Mouse (Mus musculus) megakaryocyte, embryonic 14.5 days (primary cell): ENCODE data around the gene Polr1e. TPM values are rescaled to one million over a fixed set of nuclear protein-coding genes. Genes with fewer than 3 reads are reported as not detected.
A peak's percentile ranks its signal among the peaks of the same experiment; 100 is the strongest.

ENCODE experiments used
- H3K27me3 ChIP-seq: replicated peaks from 2 replicates; pipeline ENCODE3; 2012; ENCODE audit warnings: inconsistent platforms
- H3K36me3 ChIP-seq: replicated peaks from 2 replicates; pipeline ENCODE3; 2012; ENCODE audit warnings: low read length, inconsistent platforms, mixed read lengths
- H3K4me1 ChIP-seq: 2 replicates; pipeline ENCODE4 v1.6.1; 2012; ENCODE audit warnings: inconsistent platforms
- H3K4me3 ChIP-seq: replicated peaks from 2 replicates; pipeline ENCODE3; 2012; ENCODE audit warnings: moderate library complexity, mild to moderate bottlenecking, inconsistent platforms
- H3K9me3 ChIP-seq: 2 replicates; pipeline ENCODE4 v1.6.1; 2012; ENCODE audit warnings: inconsistent platforms
- FLI1 ChIP-seq: IDR thresholded peaks from 2 replicates; pipeline ENCODE4 v1.6.1; 2012; ENCODE audit warnings: low read length, inconsistent platforms, mixed read lengths
- GATA1 ChIP-seq: IDR thresholded peaks from 3 replicates; pipeline ENCODE4 v1.6.1; 2012; ENCODE audit warnings: mixed read lengths, low read length, inconsistent platforms, borderline replicate concordance
- polyA plus RNA-seq: library from polyadenylated mRNA; stranded (reverse); fragments of >175 nt; gene quantifications from 2 replicates; pipeline ENCODE4 v1.2.3, GENCODE M21; 2012; ENCODE audit warnings: low replicate concordance; ENCODE audit not compliant: insufficient read depth

The Polr1e gene
- polyA plus RNA-seq, 1 experiment: 2.7 TPM

DNA sequence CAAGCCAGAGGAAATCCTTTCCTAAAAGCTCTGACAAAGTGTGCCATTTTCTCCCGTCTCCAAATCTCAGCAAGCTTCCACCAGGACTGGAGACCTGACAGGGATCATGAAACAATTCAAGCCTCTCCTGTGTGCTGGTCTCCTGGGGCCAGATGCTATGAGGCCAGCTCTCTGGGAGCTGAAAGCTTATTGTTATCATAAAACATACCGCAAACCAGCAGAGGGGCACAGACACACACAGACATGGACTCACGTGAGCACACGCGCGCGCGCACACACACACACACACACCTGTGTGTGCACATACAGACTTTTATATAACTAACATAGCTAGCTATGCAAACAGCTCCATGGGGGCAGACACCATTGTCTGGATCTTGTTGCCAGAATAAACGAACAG, 64.6 kb downstream of the Polr1e start:
- no peak overlapping the region for H3K4me3 ChIP-seq
- no peaks in the 10 kb centered on the region for H3K36me3 ChIP-seq
- peaks cover 23% of the 10 kb centered on the region for H3K4me1 ChIP-seq
- TF ChIP-seq GATA1 (no peak), FLI1 (no peak)
- peaks cover 25% of the 10 kb centered on the region for H3K27me3 ChIP-seq
- H3K9me3 ChIP-seq: peaks cover 8% of the 10 kb centered on the region

DNA sequence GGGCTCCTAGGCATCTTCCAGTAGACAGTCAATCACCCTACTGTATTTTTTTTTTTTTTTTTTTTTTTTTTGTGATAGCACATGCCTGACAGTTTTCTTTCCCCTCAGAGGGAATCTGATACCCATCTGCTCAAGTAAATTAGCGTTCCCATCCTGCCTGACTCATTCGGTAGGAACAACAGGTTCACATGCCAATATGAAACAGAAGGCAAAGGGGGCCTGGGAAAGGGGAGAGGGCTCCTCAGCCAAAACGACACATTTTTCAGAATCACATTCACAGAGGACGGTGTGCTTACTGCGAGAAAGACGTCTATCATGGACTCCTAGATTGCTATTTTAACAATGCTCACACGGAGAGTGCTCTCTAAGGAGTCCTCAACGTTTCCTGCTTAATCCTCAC, 65.1 kb downstream of the Polr1e start:
- Histone ChIP-seq H3K27me3 (peaks cover 25% of the 10 kb centered on the region), H3K9me3 (peaks cover 6% of the 10 kb centered on the region), H3K36me3 (no peaks in the 10 kb centered on the region), H3K4me3 (peak overlapping the region; percentile 70), H3K4me1 (peaks cover 23% of the 10 kb centered on the region)
- TF ChIP-seq GATA1 (no peak), FLI1 (no peak)

DNA sequence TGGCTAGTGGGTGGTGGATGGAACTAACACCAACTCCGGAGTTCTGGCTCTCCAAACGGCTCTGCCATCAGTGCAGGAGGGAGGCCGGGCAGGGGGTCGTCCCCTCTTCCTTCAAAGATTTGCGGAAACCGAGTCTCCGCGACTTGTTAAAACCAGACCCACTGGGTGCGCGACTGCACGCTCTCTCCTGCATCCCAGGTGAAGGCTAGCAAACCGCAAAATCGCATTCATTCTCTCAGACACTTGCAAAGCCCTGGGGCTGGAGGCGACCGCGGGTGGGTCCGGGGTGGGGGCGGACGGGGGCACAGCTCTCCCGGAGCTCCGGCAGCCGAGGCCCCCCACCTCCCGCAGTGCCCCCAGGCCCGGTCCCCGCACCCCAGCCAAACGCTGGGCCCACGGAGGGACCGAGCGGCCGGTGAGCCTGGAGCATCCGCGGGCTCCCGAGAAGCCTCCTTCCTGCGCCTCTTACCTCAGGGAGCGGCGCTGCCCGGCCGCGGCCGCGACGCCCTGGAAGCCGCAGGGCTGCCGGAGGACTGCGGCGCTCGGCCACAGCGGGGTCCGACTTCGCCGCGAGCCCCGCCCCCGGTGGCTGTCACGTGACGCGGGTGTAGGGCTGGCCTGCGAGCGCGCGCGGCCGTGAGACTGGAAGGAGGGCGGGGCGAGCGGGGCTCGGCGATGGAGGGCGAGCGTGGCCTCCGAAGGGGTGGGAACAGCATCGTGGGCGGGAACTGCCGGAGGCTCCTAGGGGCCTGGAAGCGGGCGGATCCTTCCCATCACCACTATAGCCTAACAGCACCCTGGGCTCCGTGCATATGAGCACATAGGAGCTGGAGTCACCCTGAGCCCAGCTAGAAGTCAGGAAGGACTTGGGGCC, 65.9 kb downstream of the Polr1e start, which contains the start of gene Fbxo10:
Gene Fbxo10, minus strand, starts transcription at position 584 of the 874 bp plus-strand sequence.
- Histone ChIP-seq H3K4me1 (peaks cover 23% of the 10 kb centered on the region), H3K36me3 (no peaks in the 10 kb centered on the region), H3K27me3 (peaks cover 25% of the 10 kb centered on the region), H3K4me3 (peak within 1 kb of the TSS; percentile 92), H3K9me3 (0 out of 2 replicates have a peak, but pooled peaks cover 3% of the 10 kb centered on the region)
- TF ChIP-seq GATA1 (no peak), FLI1 (no peak)

DNA sequence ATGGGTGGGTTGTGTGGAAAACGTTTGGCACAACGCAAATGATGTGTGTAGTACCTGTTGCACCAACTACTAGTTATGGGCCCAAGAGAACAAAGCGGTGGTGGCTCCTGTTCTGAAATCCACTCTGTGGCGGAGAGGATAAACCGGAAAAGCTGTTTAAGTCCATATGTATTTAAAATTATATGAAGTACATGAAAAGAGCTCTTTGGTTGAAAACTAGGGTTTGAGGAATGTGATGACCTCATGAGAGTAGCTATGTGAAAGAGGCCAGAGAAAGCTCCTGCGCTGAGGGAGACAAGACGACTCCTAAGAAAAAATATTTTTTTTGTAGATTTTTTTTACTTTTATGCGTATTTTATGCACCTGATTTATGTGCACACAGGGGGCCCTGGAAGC, 66.5 kb downstream of the Polr1e start:
- Histone ChIP-seq H3K36me3 (no peaks in the 10 kb centered on the region), H3K4me1 (peaks cover 21% of the 10 kb centered on the region), H3K9me3 (0 out of 2 replicates have a peak, but pooled peaks cover 3% of the 10 kb centered on the region), H3K4me3 (peak overlapping the region; percentile 92), H3K27me3 (peaks cover 25% of the 10 kb centered on the region)
- no peak for TF ChIP-seq FLI1
- no peak for TF ChIP-seq GATA1

Other genes with a start within 250 kb of the Polr1e start
- 37.4 and 99.0 TPM in 2 replicates for gene Grhpr, start 37.2 kb upstream of the Polr1e start, polyA plus RNA-seq
- 0.89 TPM in 1 of 2 replicates, not detected in the other for gene Zbtb5, start 6.2 kb upstream of the Polr1e start, polyA plus RNA-seq
- 0.29 and 1.4 TPM in 2 replicates for gene Fbxo10, start 66.0 kb downstream of the Polr1e start, polyA plus RNA-seq
- 18.7 and 112 TPM in 2 replicates for gene Tomm5, start 89.5 kb downstream of the Polr1e start, polyA plus RNA-seq
- gene Frmpd1, start 166.3 kb downstream of the Polr1e start, polyA plus RNA-seq: 0.08 TPM in 1 of 2 replicates, not detected in the other